ENCODE assay signal across 10 mouse cellular contexts in genomic region chr13:55011981-55012478, GRCm38 (mm10). TPM values are rescaled to one million over a fixed set of nuclear protein-coding genes. Genes with fewer than 3 reads are reported as not detected.
DNase-seq lines count a peak whose midpoint lies in the region; ATAC-seq lines count a peak whose summit lies in the region.
"Had no signal": no experiment of that assay in that cellular context is flagged by ENCODE, and none has a peak within 500 bp of the region (broad histone marks: within the 10 kb centered on the region; RNA-seq: fewer than 3 reads in every experiment).

No protein-coding gene starts in this region.

- H3K27ac ChIP-seq in kidney, embryonic 16.5 days (ENCODE audit: low read length) = no peak overlapping the region
- H3K27ac ChIP-seq in forebrain, embryonic 14.5 days (ENCODE audit: low read depth, low read length) = no peak overlapping the region
- no peak overlapping the region for H3K27ac ChIP-seq in midbrain, embryonic 15.5 days

- H3K4me2 ChIP-seq in kidney, embryonic 16.5 days (replicated peaks; ENCODE audit: low read depth, low read length) = no peak overlapping the region
- H3K4me2 ChIP-seq in forebrain, embryonic 14.5 days (ENCODE audit: low read length) = 0 out of 2 replicates have a peak overlapping the region, but pooled peaks have one; percentile 13
- H3K4me2 ChIP-seq in midbrain, embryonic 15.5 days = peak overlapping the region; percentile 9; the same call in 1 of the 2 replicates

- no peaks in the 10 kb centered on the region for H3K36me3 ChIP-seq in kidney, embryonic 16.5 days (ENCODE audit: insufficient read depth, low read length)
- H3K36me3 ChIP-seq in forebrain, embryonic 14.5 days (ENCODE audit: control insufficient read depth, insufficient read depth, low read length) = no peaks in the 10 kb centered on the region
- H3K36me3 ChIP-seq in midbrain, embryonic 15.5 days (replicated peaks) = no peaks in the 10 kb centered on the region

- H3K9ac ChIP-seq in kidney, embryonic 16.5 days (replicated peaks; ENCODE audit: low read length) = no peak overlapping the region
- H3K9ac ChIP-seq in forebrain, embryonic 14.5 days (ENCODE audit: low read length) = no peak overlapping the region
- no peak overlapping the region; the same call in 1 of the 2 replicates for H3K9ac ChIP-seq in midbrain, embryonic 15.5 days

- no peak for DNase-seq in kidney, adult 11 months
- DNase-seq in R1 (ENCODE audit: low read depth, low spot score) = peak; percentile 55
- DNase-seq in forebrain, embryonic 14.5 days (ENCODE audit: low spot score) = peak; percentile 37
- DNase-seq in adrenal gland, adult 8-10 months = no peak
- DNase-seq in adrenal gland, postnatal 4 days (ENCODE audit: low spot score in 2 of 2) = no peak
- DNase-seq in urinary bladder, postnatal 14 days (ENCODE audit: low spot score) = no peak
- DNase-seq: adrenal gland, postnatal 14 days; heart, postnatal 10 days had no signal

- no peaks in the 10 kb centered on the region for H3K27me3 ChIP-seq in kidney, embryonic 16.5 days (ENCODE audit: insufficient read depth, low read length)
- H3K27me3 ChIP-seq in forebrain, embryonic 14.5 days (replicated peaks; ENCODE audit: control insufficient read depth, insufficient read depth, low read length) = no peaks in the 10 kb centered on the region
- H3K27me3 ChIP-seq in midbrain, embryonic 15.5 days (replicated peaks) = no peaks in the 10 kb centered on the region

- no peak overlapping the region for H3K4me3 ChIP-seq in kidney, embryonic 16.5 days (ENCODE audit: low read length)
- no peak overlapping the region for H3K4me3 ChIP-seq in forebrain, embryonic 14.5 days (ENCODE audit: low read depth, low read length)
- no peak overlapping the region for H3K4me3 ChIP-seq in midbrain, embryonic 15.5 days

- WGBS in kidney, embryonic 16.5 days = 3% methylated on average over 14 of the region's 14 CpGs
- WGBS in forebrain, embryonic 14.5 days = 3% methylated on average over 14 of the region's 14 CpGs
- 2% methylated on average over 14 of the region's 14 CpGs for WGBS in midbrain, embryonic 15.5 days

- peak; percentile 37; the same call in 1 of the 2 replicates for ATAC-seq in kidney, embryonic 16.5 days (ENCODE audit: low FRiP score, low TSS enrichment)
- ATAC-seq in forebrain, embryonic 14.5 days = peak; percentile 47
- ATAC-seq in midbrain, embryonic 15.5 days (replicated peaks) = 0 out of 2 replicates have a peak, but pooled peaks have one; percentile 22

- 0 out of 2 replicates have a peak, but pooled peaks cover 2% of the 10 kb centered on the region for H3K4me1 ChIP-seq in kidney, embryonic 16.5 days (ENCODE audit: insufficient read depth, low read length)
- 0 out of 2 replicates have a peak, but pooled peaks cover 7% of the 10 kb centered on the region for H3K4me1 ChIP-seq in forebrain, embryonic 14.5 days (ENCODE audit: control insufficient read depth, insufficient read depth, low read length)
- H3K4me1 ChIP-seq in midbrain, embryonic 15.5 days = peaks cover 30% of the 10 kb centered on the region

- H3K9me3 ChIP-seq in kidney, embryonic 16.5 days (ENCODE audit: low read length) = no peaks in the 10 kb centered on the region
- no peaks in the 10 kb centered on the region for H3K9me3 ChIP-seq in forebrain, embryonic 14.5 days (replicated peaks; ENCODE audit: control insufficient read depth, low read length)
- no peaks in the 10 kb centered on the region for H3K9me3 ChIP-seq in midbrain, embryonic 15.5 days

RNA-seq across cellular contexts. Expression of gene Hk3, which starts 9.2 kb away (rescaled TPM):
- 1.0 and 1.1 TPM in 2 replicates for polyA plus RNA-seq in kidney, embryonic 16.5 days (2015; fragmentation: Nextera tagmentation; extraction: Ambion mirVana)
- 0.80 and 1.1 TPM in 2 replicates for polyA plus RNA-seq in forebrain, embryonic 14.5 days (2014; fragmentation: Nextera tagmentation; extraction: Ambion mirVana)
- 1.3 and 1.4 TPM in 2 replicates for polyA plus RNA-seq in midbrain, embryonic 15.5 days (2015; fragmentation: Nextera tagmentation; extraction: Ambion mirVana)
- 1 to 10 TPM; 1.1 to 4.0 (median 2.6) TPM for total RNA-seq in adrenal gland, adult 8-10 months (2022)
- 1 to 10 TPM; 1.5 to 2.6 TPM for total RNA-seq in adrenal gland, postnatal 4 days (2021)

Comparison
In these comparisons a context has a peak if more than half of its experiments do, and no peak if none do; other contexts are left out.
1. DNase-seq: peak in R1 (single experiment) and forebrain, embryonic 14.5 days (single experiment); none in kidney, adult 11 months (single experiment), adrenal gland, adult 8-10 months (single experiment), adrenal gland, postnatal 4 days (0 of 2) and urinary bladder, postnatal 14 days (single experiment).
2. Peak in every context shown above with its lines, with median percentiles within 50 percentile points of each other: ATAC-seq.